Mouse (Mus musculus): ENCODE measurements around the gene Cd36. TPM values are rescaled to one million over a fixed set of nuclear protein-coding genes. Genes with fewer than 3 reads are reported as not detected.
"Not testable (repeated sequence)": the region's sequence is repeated elsewhere in the genome, so short reads cannot be mapped to it uniquely, and the experiment has no call there.

The Cd36 gene
- polyA plus RNA-seq (2014; fragmentation: Nextera tagmentation; extraction: Ambion mirVana): 0.75 and 1.2 TPM in 2 replicates

- H3K9me3 ChIP-seq (ENCODE audit: control insufficient read depth, low read length): no peaks in the 10 kb centered on the region
- ATAC-seq (ENCODE audit: insufficient number of reproducible peaks, low FRiP score, low TSS enrichment, low read depth): no peak
- H3K27ac ChIP-seq (replicated peaks; ENCODE audit: low read depth, low read length): no peak within 1 kb of the TSS
- no peak within 1 kb of the TSS for H3K9ac ChIP-seq (ENCODE audit: low read length)
- no peak for DNase-seq (ENCODE audit: low spot score)
- no peaks in the 10 kb centered on the region for H3K27me3 ChIP-seq (ENCODE audit: control insufficient read depth, insufficient read depth, low read length)
- no peak within 1 kb of the TSS for H3K4me2 ChIP-seq (ENCODE audit: low read depth, severe bottlenecking)
- H3K4me3 ChIP-seq (ENCODE audit: low read depth, low read length): no peak within 1 kb of the TSS
- WGBS: 39% methylated on average over 5 of the region's 5 CpGs
- no peaks in the 10 kb centered on the region for H3K4me1 ChIP-seq (ENCODE audit: control insufficient read depth, insufficient read depth, low read length)
- no peaks in the 10 kb centered on the region for H3K36me3 ChIP-seq (ENCODE audit: control insufficient read depth, insufficient read depth, low read length)
Measured at GRCm38 (mm10) chr5:17888598-17888997, at the start of gene Cd36. TSS of gene Cd36 (minus strand) at chr5:17888801.

- no peak for DNase-seq (ENCODE audit: low spot score)
- Histone ChIP-seq H3K36me3 (ENCODE audit: control insufficient read depth, insufficient read depth, low read length) (no peaks in the 10 kb centered on the region), H3K27me3 (ENCODE audit: control insufficient read depth, insufficient read depth, low read length) (no peaks in the 10 kb centered on the region), H3K9me3 (ENCODE audit: control insufficient read depth, low read length) (no peaks in the 10 kb centered on the region), H3K9ac (ENCODE audit: low read length) (no peak overlapping the region), H3K4me3 (ENCODE audit: low read depth, low read length) (no peak overlapping the region), H3K4me1 (ENCODE audit: control insufficient read depth, insufficient read depth, low read length) (no peaks in the 10 kb centered on the region), H3K4me2 (ENCODE audit: low read depth, severe bottlenecking) (no peak overlapping the region), H3K27ac (replicated peaks; ENCODE audit: low read depth, low read length) (no peak overlapping the region)
- no peak for ATAC-seq (ENCODE audit: insufficient number of reproducible peaks, low FRiP score, low TSS enrichment, low read depth)
- WGBS: 89% methylated on average over 1 of the region's 1 CpGs
Measured at GRCm38 (mm10) chr5:17934501-17934900, 45.9 kb upstream of the Cd36 start.

GRCm38 (mm10) chr5:17931588-17931987, 43.0 kb upstream of the Cd36 start:
- not testable (repeated sequence) for H3K4me2 ChIP-seq (ENCODE audit: low read depth, severe bottlenecking); H3K4me3 ChIP-seq (ENCODE audit: low read depth, low read length); DNase-seq (ENCODE audit: low spot score); ATAC-seq (ENCODE audit: insufficient number of reproducible peaks, low FRiP score, low TSS enrichment, low read depth); H3K9ac ChIP-seq (ENCODE audit: low read length); H3K27ac ChIP-seq (replicated peaks; ENCODE audit: low read depth, low read length); H3K4me1 ChIP-seq (ENCODE audit: control insufficient read depth, insufficient read depth, low read length); H3K27me3 ChIP-seq (ENCODE audit: control insufficient read depth, insufficient read depth, low read length); H3K36me3 ChIP-seq (ENCODE audit: control insufficient read depth, insufficient read depth, low read length); H3K9me3 ChIP-seq (ENCODE audit: control insufficient read depth, low read length)
- WGBS: 95% methylated on average over 2 of the region's 2 CpGs

- no peaks in the 10 kb centered on the region for H3K4me1 ChIP-seq (ENCODE audit: control insufficient read depth, insufficient read depth, low read length)
Measured at GRCm38 (mm10) chr5:17929006-17929567, 40.5 kb upstream of the Cd36 start.

GRCm38 (mm10) chr5:17928471-17928870, 39.9 kb upstream of the Cd36 start:
- Histone ChIP-seq H3K4me1 (ENCODE audit: control insufficient read depth, insufficient read depth, low read length) (no peaks in the 10 kb centered on the region), H3K27ac (replicated peaks; ENCODE audit: low read depth, low read length) (no peak overlapping the region), H3K9ac (ENCODE audit: low read length) (no peak overlapping the region), H3K4me2 (ENCODE audit: low read depth, severe bottlenecking) (no peak overlapping the region), H3K27me3 (ENCODE audit: control insufficient read depth, insufficient read depth, low read length) (no peaks in the 10 kb centered on the region), H3K36me3 (ENCODE audit: control insufficient read depth, insufficient read depth, low read length) (no peaks in the 10 kb centered on the region), H3K9me3 (ENCODE audit: control insufficient read depth, low read length) (no peaks in the 10 kb centered on the region), H3K4me3 (ENCODE audit: low read depth, low read length) (no peak overlapping the region)
- ATAC-seq (ENCODE audit: insufficient number of reproducible peaks, low FRiP score, low TSS enrichment, low read depth): no peak
- no peak for DNase-seq (ENCODE audit: low spot score)
- 31% methylated on average over 4 of the region's 4 CpGs for WGBS

More at GRCm38 (mm10) chr5:17929006-17929567, 40.5 kb upstream of the Cd36 start:
- H3K27me3 ChIP-seq (ENCODE audit: control insufficient read depth, insufficient read depth, low read length): no peaks in the 10 kb centered on the region
- ATAC-seq (ENCODE audit: insufficient number of reproducible peaks, low FRiP score, low TSS enrichment, low read depth) (no peak), DNase-seq (ENCODE audit: low spot score) (no peak)
- H3K36me3 ChIP-seq (ENCODE audit: control insufficient read depth, insufficient read depth, low read length): no peaks in the 10 kb centered on the region
- no peak overlapping the region for H3K4me2 ChIP-seq (ENCODE audit: low read depth, severe bottlenecking)
- no peak overlapping the region for H3K27ac ChIP-seq (replicated peaks; ENCODE audit: low read depth, low read length)
- H3K9me3 ChIP-seq (ENCODE audit: control insufficient read depth, low read length): no peaks in the 10 kb centered on the region
- no peak overlapping the region for H3K4me3 ChIP-seq (ENCODE audit: low read depth, low read length)
- WGBS: 49% methylated on average over 7 of the region's 7 CpGs
- no peak overlapping the region for H3K9ac ChIP-seq (ENCODE audit: low read length)

GRCm38 (mm10) chr5:17924085-17924518, 35.5 kb upstream of the Cd36 start:
- no peaks in the 10 kb centered on the region for H3K27me3 ChIP-seq (ENCODE audit: control insufficient read depth, insufficient read depth, low read length)
- ATAC-seq (ENCODE audit: insufficient number of reproducible peaks, low FRiP score, low TSS enrichment, low read depth) (no peak), DNase-seq (ENCODE audit: low spot score) (no peak)
- no peak overlapping the region for H3K27ac ChIP-seq (replicated peaks; ENCODE audit: low read depth, low read length)
- H3K9me3 ChIP-seq (ENCODE audit: control insufficient read depth, low read length): no peaks in the 10 kb centered on the region
- no peaks in the 10 kb centered on the region for H3K36me3 ChIP-seq (ENCODE audit: control insufficient read depth, insufficient read depth, low read length)
- 42% methylated on average over 2 of the region's 2 CpGs for WGBS
- H3K4me1 ChIP-seq (ENCODE audit: control insufficient read depth, insufficient read depth, low read length): no peaks in the 10 kb centered on the region
- no peak overlapping the region for H3K4me2 ChIP-seq (ENCODE audit: low read depth, severe bottlenecking)
- no peak overlapping the region for H3K9ac ChIP-seq (ENCODE audit: low read length)
- no peak overlapping the region for H3K4me3 ChIP-seq (ENCODE audit: low read depth, low read length)

- no peak for DNase-seq (ENCODE audit: low spot score)
- ATAC-seq (ENCODE audit: insufficient number of reproducible peaks, low FRiP score, low TSS enrichment, low read depth): no peak
- WGBS: 82% methylated on average over 3 of the region's 3 CpGs
- H3K27me3 ChIP-seq (ENCODE audit: control insufficient read depth, insufficient read depth, low read length): no peaks in the 10 kb centered on the region
- no peaks in the 10 kb centered on the region for H3K36me3 ChIP-seq (ENCODE audit: control insufficient read depth, insufficient read depth, low read length)
- no peak overlapping the region for H3K4me3 ChIP-seq (ENCODE audit: low read depth, low read length)
- H3K9me3 ChIP-seq (ENCODE audit: control insufficient read depth, low read length): no peaks in the 10 kb centered on the region
- no peaks in the 10 kb centered on the region for H3K4me1 ChIP-seq (ENCODE audit: control insufficient read depth, insufficient read depth, low read length)
- H3K9ac ChIP-seq (ENCODE audit: low read length): no peak overlapping the region
- H3K4me2 ChIP-seq (ENCODE audit: low read depth, severe bottlenecking): no peak overlapping the region
- H3K27ac ChIP-seq (replicated peaks; ENCODE audit: low read depth, low read length): no peak overlapping the region
Measured at GRCm38 (mm10) chr5:17923648-17924047, 35.0 kb upstream of the Cd36 start.

GRCm38 (mm10) chr5:17918966-17919365, 30.4 kb upstream of the Cd36 start:
- WGBS: 84% methylated on average over 5 of the region's 5 CpGs
- Histone ChIP-seq H3K4me2 (ENCODE audit: low read depth, severe bottlenecking) (no peak overlapping the region), H3K27ac (replicated peaks; ENCODE audit: low read depth, low read length) (no peak overlapping the region), H3K27me3 (ENCODE audit: control insufficient read depth, insufficient read depth, low read length) (no peaks in the 10 kb centered on the region), H3K9ac (ENCODE audit: low read length) (no peak overlapping the region), H3K4me1 (ENCODE audit: control insufficient read depth, insufficient read depth, low read length) (no peaks in the 10 kb centered on the region), H3K36me3 (ENCODE audit: control insufficient read depth, insufficient read depth, low read length) (no peaks in the 10 kb centered on the region), H3K9me3 (ENCODE audit: control insufficient read depth, low read length) (no peaks in the 10 kb centered on the region), H3K4me3 (ENCODE audit: low read depth, low read length) (no peak overlapping the region)
- DNase-seq (ENCODE audit: low spot score): no peak
- no peak for ATAC-seq (ENCODE audit: insufficient number of reproducible peaks, low FRiP score, low TSS enrichment, low read depth)

GRCm38 (mm10) chr5:17904766-17905165, 16.2 kb upstream of the Cd36 start:
- no peaks in the 10 kb centered on the region for H3K9me3 ChIP-seq (ENCODE audit: control insufficient read depth, low read length)
- no peaks in the 10 kb centered on the region for H3K36me3 ChIP-seq (ENCODE audit: control insufficient read depth, insufficient read depth, low read length)
- H3K4me1 ChIP-seq (ENCODE audit: control insufficient read depth, insufficient read depth, low read length): no peaks in the 10 kb centered on the region
- no peak overlapping the region for H3K4me2 ChIP-seq (ENCODE audit: low read depth, severe bottlenecking)
- ATAC-seq (ENCODE audit: insufficient number of reproducible peaks, low FRiP score, low TSS enrichment, low read depth) (no peak), DNase-seq (ENCODE audit: low spot score) (no peak)
- 45% methylated on average over 7 of the region's 7 CpGs for WGBS
- H3K4me3 ChIP-seq (ENCODE audit: low read depth, low read length): no peak overlapping the region
- H3K9ac ChIP-seq (ENCODE audit: low read length): no peak overlapping the region
- no peaks in the 10 kb centered on the region for H3K27me3 ChIP-seq (ENCODE audit: control insufficient read depth, insufficient read depth, low read length)
- no peak overlapping the region for H3K27ac ChIP-seq (replicated peaks; ENCODE audit: low read depth, low read length)
